Mouse (Mus musculus): ENCODE results near the gene Gria4. TPM values are rescaled to one million over a fixed set of nuclear protein-coding genes. Genes with fewer than 3 reads are reported as not detected.

Gene Gria4
- total RNA-seq, 2 experiments from 2014 or later = 54.1 to 55.1 TPM

Small RNAs within 50 kb of the gene (microRNA-seq; reads per million reads assigned to microRNA genes)
- gene Gm23811 (0 reads per million in 2 experiments), gene Gm23992 (0 reads per million in 2 experiments)
